Mouse (Mus musculus) monocyte, adult 59 days (primary cell): ENCODE results near the gene Olfr166. TPM values are rescaled to one million over a fixed set of nuclear protein-coding genes. Genes with fewer than 3 reads are reported as not detected.

Source experiments
- total RNA-seq, 2 experiments: library from RNA; stranded (reverse); gene quantifications; one replicate each; pipeline ENCODE4 v1.2.4; 2023

Gene Olfr166
- total RNA-seq = not detected

GRCm38 (mm10) chr16:19483394-19483793 lies at the start of gene Olfr166:
Gene Olfr166, plus strand, starts transcription at chr16:19483694.

DNA sequence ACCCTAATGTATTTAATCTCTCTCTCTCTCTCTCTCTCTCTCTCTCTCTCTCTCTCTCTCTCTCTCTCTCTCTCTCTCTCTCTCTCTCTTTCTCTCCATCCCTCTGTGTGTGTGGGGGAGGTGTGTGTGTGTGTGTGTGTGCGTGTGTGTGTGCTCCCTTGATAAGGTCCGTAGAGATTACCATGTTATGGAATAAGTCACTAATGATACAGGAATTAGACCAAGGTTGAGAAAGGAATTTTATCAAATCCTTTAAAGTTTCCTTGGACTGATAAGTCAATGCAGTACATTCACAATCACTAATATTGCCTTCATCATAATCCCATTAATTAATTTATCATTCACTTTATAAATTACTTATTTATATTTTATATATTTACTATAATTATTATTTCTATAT lies 38.7 kb downstream of the Olfr166 start, which contains the start of gene Olfr167:
Gene Olfr167 (minus strand): TSS at position 101 of the 400 bp plus-strand sequence.

DNA sequence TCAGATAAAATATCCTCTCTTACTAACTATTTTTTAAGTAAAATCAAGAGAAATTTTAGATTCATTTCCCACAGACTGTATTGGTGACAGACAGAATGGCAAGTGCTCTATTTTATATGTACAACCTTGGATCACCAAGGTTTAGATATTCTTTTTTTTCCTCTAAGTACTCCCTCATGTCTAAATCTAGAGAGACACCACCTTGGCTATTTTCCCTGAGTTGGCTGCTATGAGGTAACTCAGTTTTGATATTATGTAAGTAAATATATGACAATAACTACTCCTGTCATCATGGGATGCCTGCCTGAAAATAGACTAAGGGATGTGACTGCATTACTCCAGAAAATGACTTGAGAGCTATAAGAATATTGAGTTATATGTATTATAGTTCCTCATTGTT lies 52.0 kb downstream of the Olfr166 start, which contains the start of gene Olfr168:
Gene Olfr168 (minus strand): TSS at position 101 of the 400 bp plus-strand sequence.

Other genes starting within 250 kb of the Olfr166 start
- gene Olfr164, start 169.6 kb upstream of the Olfr166 start, total RNA-seq = not detected
- not detected for gene Olfr165, start 60.6 kb upstream of the Olfr166 start, total RNA-seq
- gene Olfr167, start 38.6 kb downstream of the Olfr166 start, total RNA-seq = not detected
- gene Olfr168, start 51.9 kb downstream of the Olfr166 start, total RNA-seq = not detected
- not detected for gene Olfr169, start 88.1 kb downstream of the Olfr166 start, total RNA-seq
- gene Olfr170, start 128.2 kb downstream of the Olfr166 start, total RNA-seq = not detected
- gene Olfr171, start 146.2 kb downstream of the Olfr166 start, total RNA-seq = not detected
- gene Lamp3, start 222.7 kb downstream of the Olfr166 start, total RNA-seq = not detected